Mouse (Mus musculus): ENCODE measurements at regions not wholly inside any gene's neighbourhood (a gene's known extent, or its start where the extent isn't known, plus 50 kb on each side); places are given as distances from the start of the nearest gene placed in this dataset.

GRCm38 (mm10) chr11:15836307-15836706, 421.2 kb upstream of the Vstm2a start:
- DNase-seq (ENCODE audit: low read depth, low spot score): no peak

- no peak for DNase-seq (ENCODE audit: low read depth, low spot score)
Measured at GRCm38 (mm10) chr11:15838640-15839226, 418.8 kb upstream of the Vstm2a start.

DNA sequence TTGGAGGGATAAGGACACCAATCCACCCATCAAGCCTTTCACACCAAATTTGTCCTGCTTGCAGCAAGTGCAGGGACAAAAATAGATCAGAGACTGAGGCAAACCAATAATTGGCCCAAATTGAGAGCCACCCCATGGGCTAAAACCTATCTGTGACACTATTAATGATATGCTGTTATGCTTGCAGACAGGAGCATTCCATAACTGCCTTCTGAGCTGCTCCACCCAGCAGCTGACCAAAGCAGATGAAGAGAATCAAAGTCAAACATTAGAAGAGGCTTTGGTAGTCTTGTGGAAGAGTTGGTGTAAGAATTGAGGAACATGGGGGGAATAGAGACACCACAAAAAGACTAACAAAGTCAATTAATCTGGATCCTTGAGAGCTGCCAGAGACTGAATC, 418.3 kb upstream of the Vstm2a start:
- DNase-seq (ENCODE audit: low read depth, low spot score): no peak

- peak; percentile 65 for DNase-seq (ENCODE audit: low read depth, low spot score)
Measured at GRCm38 (mm10) chr11:15879136-15879535, 378.4 kb upstream of the Vstm2a start.
